Mouse (Mus musculus): ENCODE measurements around the gene Nmnat2. TPM values are rescaled to one million over a fixed set of nuclear protein-coding genes. Genes with fewer than 3 reads are reported as not detected.
A peak's percentile ranks its signal among the peaks of the same experiment; 100 is the strongest.

Gene Nmnat2
- total RNA-seq, 2 experiments from 2014 or later: 0.43 to 0.80 TPM

GRCm38 (mm10) chr1:153120544-153120943 is 165.8 kb downstream of the Nmnat2 start:
- no peak for DNase-seq (ENCODE audit: low spot score)

- DNase-seq (ENCODE audit: low spot score): no peak
Measured at GRCm38 (mm10) chr1:153121320-153121719, 166.5 kb downstream of the Nmnat2 start.

- peak; percentile 70 for DNase-seq (ENCODE audit: low spot score)
Measured at GRCm38 (mm10) chr1:153122764-153123163, 168.0 kb downstream of the Nmnat2 start.

- DNase-seq (ENCODE audit: low spot score): no peak
Measured at GRCm38 (mm10) chr1:153124502-153124901, 169.7 kb downstream of the Nmnat2 start.

- no peak for DNase-seq (ENCODE audit: low spot score)
Measured at GRCm38 (mm10) chr1:153125287-153126275, 170.8 kb downstream of the Nmnat2 start.

GRCm38 (mm10) chr1:153126491-153127381 is 171.9 kb downstream of the Nmnat2 start:
- DNase-seq (ENCODE audit: low spot score): peak; percentile 74

GRCm38 (mm10) chr1:153127622-153128021 is 172.8 kb downstream of the Nmnat2 start:
- DNase-seq (ENCODE audit: low spot score): no peak

- DNase-seq (ENCODE audit: low spot score): no peak
Measured at GRCm38 (mm10) chr1:153128780-153129179, 174.0 kb downstream of the Nmnat2 start.

GRCm38 (mm10) chr1:153129992-153130713 is 175.4 kb downstream of the Nmnat2 start:
- peak; percentile 79 for DNase-seq (ENCODE audit: low spot score)

- peak; percentile 59 for DNase-seq (ENCODE audit: low spot score)
Measured at GRCm38 (mm10) chr1:153133865-153134781, 179.3 kb downstream of the Nmnat2 start.

GRCm38 (mm10) chr1:153136647-153137046 is 181.9 kb downstream of the Nmnat2 start:
- peak; percentile 59 for DNase-seq (ENCODE audit: low spot score)

- no peak for DNase-seq (ENCODE audit: low spot score)
Measured at GRCm38 (mm10) chr1:153138486-153138885, 183.7 kb downstream of the Nmnat2 start.

- DNase-seq (ENCODE audit: low spot score): no peak
Measured at GRCm38 (mm10) chr1:153139635-153140034, 184.8 kb downstream of the Nmnat2 start.

- no peak for DNase-seq (ENCODE audit: low spot score)
Measured at GRCm38 (mm10) chr1:153140265-153140664, 185.5 kb downstream of the Nmnat2 start.

GRCm38 (mm10) chr1:153140747-153141228 is 186.0 kb downstream of the Nmnat2 start:
- no peak for DNase-seq (ENCODE audit: low spot score)

- no peak for DNase-seq (ENCODE audit: low spot score)
Measured at GRCm38 (mm10) chr1:153144021-153144420, 189.2 kb downstream of the Nmnat2 start.

- no peak for DNase-seq (ENCODE audit: low spot score)
Measured at GRCm38 (mm10) chr1:153145791-153146190, 191.0 kb downstream of the Nmnat2 start.

GRCm38 (mm10) chr1:153152594-153152993 is 197.8 kb downstream of the Nmnat2 start:
- no peak for DNase-seq (ENCODE audit: low spot score)

GRCm38 (mm10) chr1:153153619-153154137 is 198.9 kb downstream of the Nmnat2 start:
- DNase-seq (ENCODE audit: low spot score): no peak

- peak; percentile 53 for DNase-seq (ENCODE audit: low spot score)
Measured at GRCm38 (mm10) chr1:153155364-153155763, 200.6 kb downstream of the Nmnat2 start.

All from gastrocnemius, adult 18-20 months (tissue).